Mouse (Mus musculus) liver, postnatal 0 days (tissue): Measurements from ENCODE around the gene Pcyt1a.

Experiments
- CTCF ChIP-seq: sonication (generic); IDR thresholded peaks from 2 replicates; pipeline ENCODE4 v1.5.1; 2016; ENCODE audit warnings: antibody characterized with exemption, low read depth
- EP300 ChIP-seq: IDR thresholded peaks from 2 replicates; pipeline ENCODE4 v1.6.1; 2016; ENCODE audit warnings: antibody characterized with exemption, low read depth, mild to moderate bottlenecking

GRCm38 (mm10) chr16:32434691-32435090, 4.0 kb downstream of the Pcyt1a start:
- TF ChIP-seq EP300, result no peak
- no peak for TF ChIP-seq CTCF
